Mouse (Mus musculus): ENCODE measurements around the gene Ecm2. TPM values are rescaled to one million over a fixed set of nuclear protein-coding genes. Genes with fewer than 3 reads are reported as not detected.

The Ecm2 gene
- total RNA-seq, 2 experiments from 2014 or later: 6.7 to 6.9 TPM

Other genes with a start within 250 kb of the Ecm2 start
- 1 to 10 TPM; 2.7 to 5.3 TPM for gene Fgd3, start 184.5 kb upstream of the Ecm2 start, total RNA-seq (2021)
- gene Bicd2, start 163.2 kb upstream of the Ecm2 start, total RNA-seq (2021): 10 to 100 TPM; 34.8 to 44.6 TPM
- gene Ippk, start 83.6 kb upstream of the Ecm2 start, total RNA-seq (2021): 10 to 100 TPM; 33.1 to 49.4 TPM
- 1 to 10 TPM; 1.5 to 1.7 TPM for gene Tes3-ps, start 11.5 kb upstream of the Ecm2 start, total RNA-seq (2021)
- 10 to 100 TPM in 1 of 2 experiments, 1 to 10 TPM in 1; 4.9 to 10.6 TPM for gene Aspn, start 39.6 kb downstream of the Ecm2 start, total RNA-seq (2021)
- 1 to 10 TPM; 4.1 to 4.4 TPM for gene Omd, start 77.7 kb downstream of the Ecm2 start, total RNA-seq (2021)
- 10 to 100 TPM; 45.6 to 52.5 TPM for gene Ogn, start 103.2 kb downstream of the Ecm2 start, total RNA-seq (2021)
- gene Cenpp, start 148.0 kb downstream of the Ecm2 start, total RNA-seq (2021): 1 to 10 TPM; 1.2 to 2.4 TPM
- 10 to 100 TPM; 24.5 to 25.4 TPM for gene Nol8, start 148.3 kb downstream of the Ecm2 start, total RNA-seq (2021)
- 10 to 100 TPM; 82.4 to 91.0 TPM for gene Iars, start 177.3 kb downstream of the Ecm2 start, total RNA-seq (2021)

Measured in adrenal gland, postnatal 36 days (tissue).